Mouse (Mus musculus) forebrain, embryonic 12.5 days (tissue): Measurements from ENCODE around the gene Cyp1a1. TPM values are rescaled to one million over a fixed set of nuclear protein-coding genes. Genes with fewer than 3 reads are reported as not detected.

ENCODE experiments used
- ATAC-seq: fragments of 200-750 bp; cut with Nextera tagmentation; 2 replicates; pipeline ENCODE4 v1.8.0; 2017; ENCODE audit warnings: moderate TSS enrichment; ENCODE audit not compliant: low FRiP score
- H3K27ac ChIP-seq: fragments of 300-500 bp; sonication (generic); 2 replicates; pipeline ENCODE4 v1.5.1; 2016; ENCODE audit warnings: mild to moderate bottlenecking
- H3K27me3 ChIP-seq: fragments of 300-500 bp; sonication (generic); 2 replicates; pipeline ENCODE4 v1.6.1; 2016; ENCODE audit warnings: mild to moderate bottlenecking
- H3K36me3 ChIP-seq: fragments of 300-500 bp; sonication (generic); replicated peaks from 2 replicates; pipeline ENCODE4 v1.6.1; 2016; ENCODE audit warnings: mild to moderate bottlenecking
- H3K4me1 ChIP-seq: fragments of 300-500 bp; sonication (generic); 2 replicates; pipeline ENCODE4 v1.6.1; 2016
- H3K4me2 ChIP-seq: fragments of 300-500 bp; sonication (generic); 2 replicates; pipeline ENCODE4 v1.6.1; 2016; ENCODE audit warnings: mild to moderate bottlenecking, moderate library complexity
- H3K4me3 ChIP-seq: fragments of 300-500 bp; sonication (generic); replicated peaks from 2 replicates; pipeline ENCODE4 v1.5.1; 2016; ENCODE audit warnings: mild to moderate bottlenecking
- H3K9ac ChIP-seq: fragments of 300-500 bp; sonication (generic); 2 replicates; pipeline ENCODE4 v1.6.1; 2016; ENCODE audit warnings: mild to moderate bottlenecking
- H3K9me3 ChIP-seq: fragments of 300-500 bp; sonication (generic); 2 replicates; pipeline ENCODE4 v1.6.1; 2016
- WGBS: fragments of 180-500 bp; shearing (Covaris S2); methylation state at CpG from one replicate; pipeline ENCODE4 v1.1.7; 2016; 5-methylcytosine and 5-hydroxymethylcytosine counted together
- polyA plus RNA-seq: library from polyadenylated mRNA; unstranded; fragments of >200 nt; fragmentation: Nextera tagmentation; extraction: Ambion mirVana; gene quantifications from 2 replicates; pipeline ENCODE4 v1.2.1, GENCODE M21; 2016

The Cyp1a1 gene
- polyA plus RNA-seq, 1 experiment from 2014 or later = not detected

- no peak overlapping the region for H3K27ac ChIP-seq
- H3K4me1 ChIP-seq = peaks cover 43% of the 10 kb centered on the region
- H3K27me3 ChIP-seq = 0 out of 2 replicates have a peak, but pooled peaks cover 4% of the 10 kb centered on the region
- ATAC-seq = no peak
- no peak overlapping the region for H3K4me3 ChIP-seq
- H3K36me3 ChIP-seq = peaks cover 4% of the 10 kb centered on the region; the same call in 1 of the 2 replicates
- WGBS = 52% methylated on average over 12 of the region's 12 CpGs
- H3K9me3 ChIP-seq = no peaks in the 10 kb centered on the region
- H3K9ac ChIP-seq = no peak overlapping the region
- no peak overlapping the region for H3K4me2 ChIP-seq
These were observed 41.1 kb upstream of the Cyp1a1 start for GRCm38 (mm10) chr9:57646551-57647103.

- Histone ChIP-seq H3K27ac (no peak overlapping the region), H3K9ac (no peak overlapping the region), H3K4me2 (no peak overlapping the region), H3K36me3 (no peaks in the 10 kb centered on the region), H3K4me3 (no peak overlapping the region), H3K4me1 (peaks cover 39% of the 10 kb centered on the region), H3K9me3 (no peaks in the 10 kb centered on the region), H3K27me3 (0 out of 2 replicates have a peak, but pooled peaks cover 4% of the 10 kb centered on the region)
- no peak for ATAC-seq
- WGBS = 77% methylated on average over 4 of the region's 4 CpGs
These were observed 40.2 kb upstream of the Cyp1a1 start for GRCm38 (mm10) chr9:57647286-57648108.

GRCm38 (mm10) chr9:57650130-57650785 is 37.5 kb upstream of the Cyp1a1 start:
- H3K4me1 ChIP-seq = peaks cover 35% of the 10 kb centered on the region
- H3K27ac ChIP-seq = no peak overlapping the region
- no peak for ATAC-seq
- peaks cover 18% of the 10 kb centered on the region for H3K27me3 ChIP-seq
- no peak overlapping the region for H3K4me2 ChIP-seq
- no peak overlapping the region for H3K9ac ChIP-seq
- H3K9me3 ChIP-seq = no peaks in the 10 kb centered on the region
- H3K4me3 ChIP-seq = no peak overlapping the region
- 89% methylated on average over 6 of the region's 6 CpGs for WGBS
- no peaks in the 10 kb centered on the region for H3K36me3 ChIP-seq

GRCm38 (mm10) chr9:57650786-57651311 is 36.9 kb upstream of the Cyp1a1 start:
- no peak overlapping the region for H3K4me3 ChIP-seq
- ATAC-seq = no peak
- no peak overlapping the region for H3K4me2 ChIP-seq
- H3K27me3 ChIP-seq = peaks cover 18% of the 10 kb centered on the region
- peaks cover 36% of the 10 kb centered on the region for H3K4me1 ChIP-seq
- H3K36me3 ChIP-seq = no peaks in the 10 kb centered on the region
- 51% methylated on average over 6 of the region's 6 CpGs for WGBS
- H3K27ac ChIP-seq = no peak overlapping the region
- no peaks in the 10 kb centered on the region for H3K9me3 ChIP-seq
- no peak overlapping the region for H3K9ac ChIP-seq

- no peak for ATAC-seq
- no peaks in the 10 kb centered on the region for H3K9me3 ChIP-seq
- no peak overlapping the region for H3K4me2 ChIP-seq
- no peaks in the 10 kb centered on the region for H3K36me3 ChIP-seq
- 67% methylated on average over 9 of the region's 9 CpGs for WGBS
- no peak overlapping the region for H3K4me3 ChIP-seq
- H3K27ac ChIP-seq = no peak overlapping the region
- H3K4me1 ChIP-seq = peaks cover 39% of the 10 kb centered on the region
- no peak overlapping the region for H3K9ac ChIP-seq
- peaks cover 18% of the 10 kb centered on the region for H3K27me3 ChIP-seq
These were observed 35.4 kb upstream of the Cyp1a1 start for GRCm38 (mm10) chr9:57652351-57652750.

GRCm38 (mm10) chr9:57652855-57653254 is 34.9 kb upstream of the Cyp1a1 start:
- Histone ChIP-seq H3K4me3 (no peak overlapping the region), H3K27me3 (peaks cover 18% of the 10 kb centered on the region)
- ATAC-seq = peak; percentile 49

GRCm38 (mm10) chr9:57653283-57653682 is 34.4 kb upstream of the Cyp1a1 start, which contains the start of gene Csk:
Gene Csk, minus strand, starts transcription at chr9:57653631.
- Histone ChIP-seq H3K9ac (peak within 1 kb of the TSS; percentile 17; the same call in 1 of the 2 replicates), H3K4me1 (peaks cover 39% of the 10 kb centered on the region), H3K9me3 (no peaks in the 10 kb centered on the region), H3K4me3 (no peak within 1 kb of the TSS), H3K27me3 (peaks cover 18% of the 10 kb centered on the region), H3K27ac (no peak within 1 kb of the TSS), H3K4me2 (no peak within 1 kb of the TSS), H3K36me3 (no peaks in the 10 kb centered on the region)
- ATAC-seq = no peak
- WGBS = 34% methylated on average over 5 of the region's 5 CpGs

More at GRCm38 (mm10) chr9:57652855-57653254, 34.9 kb upstream of the Cyp1a1 start:
- no peak overlapping the region for H3K9ac ChIP-seq
- no peak overlapping the region for H3K4me2 ChIP-seq
- no peaks in the 10 kb centered on the region for H3K9me3 ChIP-seq
- no peak overlapping the region for H3K27ac ChIP-seq
- peaks cover 39% of the 10 kb centered on the region for H3K4me1 ChIP-seq
- WGBS = 11% methylated on average over 3 of the region's 3 CpGs
- H3K36me3 ChIP-seq = no peaks in the 10 kb centered on the region

- peaks cover 18% of the 10 kb centered on the region for H3K27me3 ChIP-seq
- no peak for ATAC-seq
- H3K9me3 ChIP-seq = no peaks in the 10 kb centered on the region
- H3K4me1 ChIP-seq = peaks cover 39% of the 10 kb centered on the region
- H3K4me3 ChIP-seq = no peak overlapping the region
- WGBS = 93% methylated on average over 1 of the region's 1 CpGs
- H3K36me3 ChIP-seq = no peaks in the 10 kb centered on the region
- peak overlapping the region; percentile 17; the same call in 1 of the 2 replicates for H3K9ac ChIP-seq
- H3K27ac ChIP-seq = no peak overlapping the region
- H3K4me2 ChIP-seq = no peak overlapping the region
These were observed 32.8 kb upstream of the Cyp1a1 start for GRCm38 (mm10) chr9:57654966-57655365.

GRCm38 (mm10) chr9:57655749-57656148 is 32.0 kb upstream of the Cyp1a1 start:
- peaks cover 18% of the 10 kb centered on the region for H3K27me3 ChIP-seq
- H3K36me3 ChIP-seq = no peaks in the 10 kb centered on the region
- peak overlapping the region; percentile 33; the same call in 1 of the 2 replicates for H3K9ac ChIP-seq
- H3K4me1 ChIP-seq = peaks cover 34% of the 10 kb centered on the region
- ATAC-seq = peak; percentile 78; the same call in 1 of the 2 replicates
- H3K27ac ChIP-seq = no peak overlapping the region
- H3K4me3 ChIP-seq = no peak overlapping the region
- H3K4me2 ChIP-seq = peak overlapping the region; percentile 46
- H3K9me3 ChIP-seq = no peaks in the 10 kb centered on the region
- WGBS = 2% methylated on average over 11 of the region's 11 CpGs

- Histone ChIP-seq H3K9me3 (no peaks in the 10 kb centered on the region), H3K9ac (no peak overlapping the region), H3K4me1 (peaks cover 27% of the 10 kb centered on the region), H3K36me3 (no peaks in the 10 kb centered on the region), H3K27me3 (peaks cover 13% of the 10 kb centered on the region), H3K4me2 (no peak overlapping the region), H3K27ac (no peak overlapping the region), H3K4me3 (no peak overlapping the region)
- WGBS = 86% methylated on average over 19 of the region's 19 CpGs
- ATAC-seq = no peak
These were observed 30.9 kb upstream of the Cyp1a1 start for GRCm38 (mm10) chr9:57656631-57657350.

- 60% methylated on average over 4 of the region's 4 CpGs for WGBS
- H3K9me3 ChIP-seq = no peaks in the 10 kb centered on the region
These were observed 29.9 kb upstream of the Cyp1a1 start for GRCm38 (mm10) chr9:57657843-57658242.

More at GRCm38 (mm10) chr9:57657843-57658242, 29.9 kb upstream of the Cyp1a1 start:
- peaks cover 19% of the 10 kb centered on the region for H3K4me1 ChIP-seq
- no peak overlapping the region for H3K4me2 ChIP-seq
- no peaks in the 10 kb centered on the region for H3K36me3 ChIP-seq
- ATAC-seq = no peak
- H3K9ac ChIP-seq = no peak overlapping the region
- no peak overlapping the region for H3K4me3 ChIP-seq
- H3K27me3 ChIP-seq = peaks cover 13% of the 10 kb centered on the region
- no peak overlapping the region for H3K27ac ChIP-seq
